Mouse (Mus musculus) embryonic facial prominence, embryonic 13.5 days (tissue): ENCODE measurements around the gene Gdi1. TPM values are rescaled to one million over a fixed set of nuclear protein-coding genes. Genes with fewer than 3 reads are reported as not detected.
"Not testable (repeated sequence)": the region's sequence is repeated elsewhere in the genome, so short reads cannot be mapped to it uniquely, and the experiment has no call there.

Experiments
- ATAC-seq: fragments of 200-750 bp; cut with Nextera tagmentation; 2 replicates; pipeline ENCODE4 v1.8.0; 2017; ENCODE audit warnings: low read depth; ENCODE audit not compliant: insufficient number of reproducible peaks, insufficient read depth, low FRiP score, low TSS enrichment
- H3K27ac ChIP-seq: fragments of 300-500 bp; sonication (generic); 2 replicates; pipeline ENCODE4 v1.5.1; 2015; ENCODE audit warnings: moderate library complexity, mild to moderate bottlenecking, inconsistent platforms
- H3K27me3 ChIP-seq: fragments of 300-500 bp; sonication (generic); 2 replicates; pipeline ENCODE4 v1.6.1; 2015; ENCODE audit warnings: mild to moderate bottlenecking, inconsistent platforms
- H3K36me3 ChIP-seq: fragments of 300-500 bp; sonication (generic); 2 replicates; pipeline ENCODE4 v1.6.1; 2015; ENCODE audit warnings: mild to moderate bottlenecking, inconsistent platforms
- H3K4me1 ChIP-seq: fragments of 300-500 bp; sonication (generic); 2 replicates; pipeline ENCODE4 v1.6.1; 2015; ENCODE audit warnings: inconsistent platforms
- H3K4me2 ChIP-seq: fragments of 300-500 bp; sonication (generic); 2 replicates; pipeline ENCODE4 v1.6.1; 2015; ENCODE audit warnings: moderate library complexity, mild to moderate bottlenecking, inconsistent platforms
- H3K4me3 ChIP-seq: fragments of 300-500 bp; sonication (generic); 2 replicates; pipeline ENCODE4 v1.5.1; 2015; ENCODE audit warnings: mild to moderate bottlenecking, inconsistent platforms
- H3K9ac ChIP-seq: fragments of 300-500 bp; sonication (generic); 2 replicates; pipeline ENCODE4 v1.6.1; 2015; ENCODE audit warnings: mild to moderate bottlenecking, inconsistent platforms
- H3K9me3 ChIP-seq: fragments of 300-500 bp; sonication (generic); 2 replicates; pipeline ENCODE4 v1.6.1; 2016; ENCODE audit warnings: inconsistent platforms
- WGBS: fragments of 180-500 bp; shearing (Covaris S2); methylation state at CpG from one replicate; pipeline ENCODE4 v1.1.7; 2015; ENCODE audit warnings: mixed read lengths; 5-methylcytosine and 5-hydroxymethylcytosine counted together
- microRNA-seq: library from miRNA; unstranded; fragments of <30 nt; microRNA quantifications from one replicate; pipeline ENCODE4, GENCODE M21; 2016
- polyA plus RNA-seq: library from polyadenylated mRNA; unstranded; fragments of >200 nt; fragmentation: Nextera tagmentation; extraction: Ambion mirVana; gene quantifications from 2 replicates; pipeline ENCODE4 v1.2.1, GENCODE M21; 2015

Gene Gdi1
- polyA plus RNA-seq, 1 experiment from 2014 or later = 254 TPM

- Histone ChIP-seq H3K9ac (peak overlapping the region; percentile 69), H3K4me3 (peak overlapping the region; percentile 49), H3K27ac (peak overlapping the region; percentile 62), H3K4me2 (peak overlapping the region; percentile 62), H3K4me1 (no peaks in the 10 kb centered on the region), H3K9me3 (no peaks in the 10 kb centered on the region), H3K36me3 (no peaks in the 10 kb centered on the region), H3K27me3 (no peaks in the 10 kb centered on the region)
- WGBS = 25% methylated on average over 13 of the region's 13 CpGs
- ATAC-seq = no peak
Observed at GRCm38 (mm10) chrX:74352645-74353466, 48.1 kb downstream of the Gdi1 start.

- Histone ChIP-seq H3K27me3 (no peaks in the 10 kb centered on the region), H3K4me1 (no peaks in the 10 kb centered on the region), H3K27ac (peak within 1 kb of the TSS; percentile 62)
Observed at GRCm38 (mm10) chrX:74353467-74353770, 48.6 kb downstream of the Gdi1 start, which contains the start of gene Lage3. Gene Lage3, minus strand, starts transcription at chrX:74353618.

GRCm38 (mm10) chrX:74357069-74357468, 52.3 kb downstream of the Gdi1 start:
- not testable (repeated sequence) for H3K4me2 ChIP-seq, H3K4me1 ChIP-seq, H3K9ac ChIP-seq, H3K27ac ChIP-seq, H3K27me3 ChIP-seq, H3K36me3 ChIP-seq, H3K9me3 ChIP-seq, ATAC-seq, H3K4me3 ChIP-seq
- 85% methylated on average over 3 of the region's 3 CpGs for WGBS

More at GRCm38 (mm10) chrX:74353467-74353770, 48.6 kb downstream of the Gdi1 start, which contains the start of gene Lage3:
- Histone ChIP-seq H3K4me2 (peak within 1 kb of the TSS; percentile 62), H3K9me3 (no peaks in the 10 kb centered on the region), H3K4me3 (peak within 1 kb of the TSS; percentile 49), H3K36me3 (no peaks in the 10 kb centered on the region), H3K9ac (peak within 1 kb of the TSS; percentile 69)
- ATAC-seq = peak; percentile 78
- WGBS = 22% methylated on average over 13 of the region's 22 CpGs

GRCm38 (mm10) chrX:74359171-74359570, 54.4 kb downstream of the Gdi1 start:
- Histone ChIP-seq H3K36me3 (no peaks in the 10 kb centered on the region), H3K27ac (no peak overlapping the region), H3K4me3 (no peak overlapping the region), H3K9me3 (no peaks in the 10 kb centered on the region), H3K4me2 (no peak overlapping the region), H3K4me1 (no peaks in the 10 kb centered on the region), H3K9ac (no peak overlapping the region), H3K27me3 (no peaks in the 10 kb centered on the region)
- WGBS = 44% methylated on average over 11 of the region's 11 CpGs
- ATAC-seq = no peak

Small RNAs within 50 kb of the gene (microRNA-seq; reads per million reads assigned to microRNA genes)
- gene Mir7091 = not detected
- gene Mir7092 = not detected

Other genes starting within 250 kb of the Gdi1 start
- gene Opn1mw, start 177.5 kb upstream of the Gdi1 start, polyA plus RNA-seq = not detected in 2 replicates
- 12.1 and 12.6 TPM in 2 replicates for gene Mecp2, start 169.6 kb upstream of the Gdi1 start, polyA plus RNA-seq
- gene Tex28, start 137.2 kb upstream of the Gdi1 start, polyA plus RNA-seq = not detected in 2 replicates
- gene Tktl1, start 127.7 kb upstream of the Gdi1 start, polyA plus RNA-seq = 0.14 TPM in 1 of 2 replicates, not detected in the other
- gene Flna, start 55.2 kb upstream of the Gdi1 start, polyA plus RNA-seq = 289 and 307 TPM in 2 replicates
- 28.9 and 31.6 TPM in 2 replicates for gene Emd, start 50.3 kb upstream of the Gdi1 start, polyA plus RNA-seq
- gene Rpl10, start 34.2 kb upstream of the Gdi1 start, polyA plus RNA-seq = 776 and 892 TPM in 2 replicates
- gene Taz, start 23.1 kb upstream of the Gdi1 start, polyA plus RNA-seq = 92.8 and 94.8 TPM in 2 replicates
- gene Dnase1l1, start 22.7 kb upstream of the Gdi1 start, polyA plus RNA-seq = 11.3 and 14.9 TPM in 2 replicates
- gene Atp6ap1, start 7.9 kb upstream of the Gdi1 start, polyA plus RNA-seq = 124 and 133 TPM in 2 replicates
- 61.2 and 69.3 TPM in 2 replicates for gene Fam50a, start 8.0 kb downstream of the Gdi1 start, polyA plus RNA-seq
- 21.4 and 25.1 TPM in 2 replicates for gene Plxna3, start 24.1 kb downstream of the Gdi1 start, polyA plus RNA-seq
- gene Lage3, start 48.6 kb downstream of the Gdi1 start, polyA plus RNA-seq = 113 and 129 TPM in 2 replicates
- gene Ubl4a, start 68.2 kb downstream of the Gdi1 start, polyA plus RNA-seq = 67.2 and 71.1 TPM in 2 replicates
- gene Slc10a3, start 68.4 kb downstream of the Gdi1 start, polyA plus RNA-seq = 19.5 and 20.2 TPM in 2 replicates
- gene Fam3a, start 88.3 kb downstream of the Gdi1 start, polyA plus RNA-seq = 38.1 and 45.5 TPM in 2 replicates
- gene Ikbkg, start 88.3 kb downstream of the Gdi1 start, polyA plus RNA-seq = 17.9 and 18.8 TPM in 2 replicates
- 49.1 and 54.5 TPM in 2 replicates for gene G6pdx, start 124.2 kb downstream of the Gdi1 start, polyA plus RNA-seq
- gene Gm6880, start 176.4 kb downstream of the Gdi1 start, polyA plus RNA-seq = not detected in 2 replicates